Mouse (Mus musculus) neural tube, embryonic 10.5 days (tissue): ENCODE data around the gene Rtp1.

Experiments
- DNase-seq: peaks from one replicate; pipeline ENCODE4 v3.0.0-alpha.2; 2017; ENCODE audit warnings: low spot score; ENCODE audit errors: extremely low spot score

The Rtp1 gene

GRCm38 (mm10) chr16:23428647-23429319 is at the start of gene Rtp1:
Rtp1 (plus strand) TSS chr16:23429133.
- no peak for DNase-seq

DNA sequence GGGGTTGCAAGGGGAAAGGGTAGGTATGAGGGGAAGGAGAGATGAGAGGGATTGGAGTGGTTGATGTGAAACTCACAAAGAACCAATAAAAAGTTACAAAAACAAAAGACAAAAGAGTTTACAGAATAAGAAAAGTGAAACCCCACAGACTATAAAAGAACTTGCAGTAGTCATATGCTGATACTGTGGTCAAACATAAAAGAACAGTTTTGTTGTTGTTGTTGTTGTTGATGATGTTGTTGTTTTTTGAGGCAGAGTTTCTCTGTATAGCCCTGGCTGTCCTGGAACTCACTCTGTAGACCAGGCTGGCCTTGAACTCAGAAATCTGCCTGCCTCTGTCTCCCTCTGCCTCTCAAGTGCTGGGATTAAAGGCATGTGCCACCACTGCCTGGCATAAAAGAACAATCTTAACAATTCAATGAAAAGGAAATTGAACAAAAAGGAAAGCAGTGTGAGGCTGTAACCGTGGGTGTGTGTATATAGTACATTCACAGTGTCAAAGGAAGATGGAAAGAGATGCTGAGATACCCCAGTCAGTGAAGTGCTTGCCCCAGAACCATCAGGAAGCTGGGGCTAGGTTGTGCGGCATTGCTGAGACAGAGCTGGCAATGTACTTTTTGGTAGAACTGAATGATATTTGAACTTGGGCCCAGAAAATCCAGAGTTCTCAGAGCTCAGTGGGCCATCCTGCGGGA is 49.2 kb upstream of the Rtp1 start:
- DNase-seq: no peak

- no peak for DNase-seq
Observed at GRCm38 (mm10) chr16:23384304-23384703, 44.6 kb upstream of the Rtp1 start.

DNA sequence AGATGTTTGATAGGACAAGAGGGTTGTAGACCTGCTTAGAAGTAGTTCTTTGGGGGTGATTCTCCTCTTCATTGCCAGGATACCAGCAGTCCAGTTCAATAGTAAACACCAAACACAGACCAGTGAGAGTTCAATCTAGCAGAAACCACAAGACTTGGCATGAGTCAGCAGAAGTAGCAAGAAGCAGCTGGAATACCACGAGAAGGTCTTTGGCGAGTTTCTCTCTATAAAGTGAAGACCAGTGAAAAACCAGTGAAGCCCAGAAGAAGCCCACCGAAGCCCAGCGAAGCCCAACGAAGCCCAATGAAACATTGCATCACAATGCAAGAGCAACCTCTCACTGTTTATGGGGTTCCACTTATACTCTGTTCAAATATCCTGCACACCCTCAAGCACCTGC is 31.0 kb upstream of the Rtp1 start:
- no peak for DNase-seq

DNA sequence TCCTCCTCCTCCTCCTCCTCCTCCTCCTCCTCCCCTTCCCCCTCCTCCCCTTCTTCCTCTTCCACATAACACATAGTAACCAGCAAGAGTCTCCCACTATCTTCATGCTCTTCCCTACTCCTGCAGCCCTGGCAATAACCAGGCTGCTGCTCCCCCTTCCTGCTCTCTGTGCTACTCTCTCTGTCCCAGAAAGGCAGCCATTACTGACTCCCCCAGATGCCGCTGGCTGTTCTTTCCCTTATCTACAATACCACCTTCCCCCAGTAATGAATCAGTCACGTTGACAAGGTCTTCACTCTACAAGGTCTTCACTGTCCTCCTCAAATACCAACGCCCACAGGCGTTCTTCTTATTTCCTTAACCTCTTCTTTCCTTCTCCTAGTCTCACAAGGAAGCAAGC is 27.5 kb upstream of the Rtp1 start:
- no peak for DNase-seq

GRCm38 (mm10) chr16:23401959-23402358 is 27.0 kb upstream of the Rtp1 start:
- no peak for DNase-seq

DNA sequence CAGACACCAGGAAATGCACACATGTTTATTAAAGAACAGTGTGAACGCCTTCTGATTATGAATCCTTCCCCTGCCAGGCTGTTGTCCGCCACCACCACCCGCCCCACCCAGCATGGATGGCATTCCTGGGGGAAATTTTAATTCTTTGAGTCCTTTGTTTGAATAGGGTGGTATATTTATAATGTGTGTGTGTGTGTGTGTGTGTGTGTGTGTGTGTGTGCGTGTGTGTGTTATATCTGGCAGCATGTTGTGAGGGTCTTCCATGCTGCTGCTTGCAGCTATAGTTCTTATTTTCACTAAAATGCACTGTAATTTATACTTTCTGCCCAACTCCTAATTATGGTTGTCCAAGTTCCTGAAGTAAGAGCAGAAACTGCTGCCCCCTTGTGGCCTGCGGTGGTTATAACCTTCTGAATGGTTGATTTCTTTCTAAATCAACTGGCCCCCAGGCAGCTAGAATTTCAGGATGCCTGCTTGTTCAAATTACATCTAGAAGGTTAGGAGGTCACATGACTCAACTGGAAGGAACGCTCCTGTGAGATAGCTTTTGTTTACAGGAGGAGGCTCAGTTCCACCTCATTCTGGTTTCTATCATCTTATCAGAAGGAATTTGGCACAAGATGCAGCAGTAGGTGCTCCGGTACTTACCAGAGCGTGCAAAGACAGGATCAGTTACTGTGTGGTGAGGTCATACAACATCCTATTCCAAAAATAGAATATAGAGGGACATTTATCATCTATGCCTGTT is 25.8 kb upstream of the Rtp1 start:
- peak; percentile 83 for DNase-seq

- DNase-seq: no peak
Observed at GRCm38 (mm10) chr16:23412930-23413329, 16.0 kb upstream of the Rtp1 start.

- peak; percentile 27 for DNase-seq
Observed at GRCm38 (mm10) chr16:23416261-23416656, 12.7 kb upstream of the Rtp1 start.

DNA sequence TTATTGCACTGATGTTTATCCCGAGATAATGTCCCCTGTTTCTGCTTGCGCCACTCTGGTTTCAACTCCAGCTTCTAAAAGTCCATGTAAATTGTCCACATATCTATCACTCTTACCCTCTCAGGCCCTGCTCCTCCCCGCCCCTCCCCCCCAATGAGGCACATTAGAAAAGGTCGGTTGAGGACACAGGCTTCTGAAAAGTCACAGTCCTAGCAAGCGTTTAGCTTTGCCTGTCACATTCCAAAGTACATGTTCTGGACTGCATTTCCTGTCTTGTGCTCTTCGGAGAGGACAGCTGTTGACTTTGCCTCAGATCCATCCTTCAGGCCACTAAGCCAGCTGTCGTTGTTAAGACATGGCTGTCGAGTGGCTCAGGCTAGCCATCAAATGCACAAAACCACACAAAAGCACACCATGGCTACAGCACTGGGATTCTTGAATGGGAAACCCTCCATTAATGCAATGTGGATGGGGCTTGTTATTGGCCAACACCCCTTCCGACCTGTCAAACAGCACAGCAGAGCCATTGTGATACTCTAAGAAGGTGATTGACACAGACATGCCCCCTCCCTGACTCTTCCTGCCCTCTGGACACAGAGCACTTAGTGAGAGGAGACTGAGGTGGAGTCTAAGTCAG is 12.2 kb upstream of the Rtp1 start:
- peak; percentile 40 for DNase-seq

GRCm38 (mm10) chr16:23417456-23418240 is 11.3 kb upstream of the Rtp1 start:
- DNase-seq: no peak

DNA sequence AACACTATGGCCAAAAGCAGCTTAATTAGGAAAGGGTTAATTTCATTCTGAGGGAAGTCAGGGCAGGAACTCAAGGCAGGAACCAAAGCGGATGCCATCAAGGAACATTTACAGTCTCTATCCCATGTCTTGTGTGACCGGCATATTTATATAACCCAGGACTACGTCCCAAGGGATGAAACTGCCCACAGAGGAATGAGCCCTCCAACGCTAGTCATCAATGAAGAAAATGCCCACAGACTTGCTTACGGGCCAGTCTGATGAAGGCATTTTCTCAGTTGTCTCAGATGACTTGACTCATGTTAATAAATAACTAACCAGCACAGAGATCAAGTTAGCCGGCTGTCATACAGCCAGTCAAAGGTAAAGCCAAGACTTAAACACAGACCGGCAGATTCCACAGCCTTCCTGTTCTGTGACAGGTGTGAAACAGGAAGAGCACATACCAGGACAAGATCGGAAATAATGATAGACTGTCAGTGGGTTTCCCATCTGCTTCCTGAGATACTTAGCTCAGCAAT is 9.3 kb upstream of the Rtp1 start:
- DNase-seq: no peak

DNA sequence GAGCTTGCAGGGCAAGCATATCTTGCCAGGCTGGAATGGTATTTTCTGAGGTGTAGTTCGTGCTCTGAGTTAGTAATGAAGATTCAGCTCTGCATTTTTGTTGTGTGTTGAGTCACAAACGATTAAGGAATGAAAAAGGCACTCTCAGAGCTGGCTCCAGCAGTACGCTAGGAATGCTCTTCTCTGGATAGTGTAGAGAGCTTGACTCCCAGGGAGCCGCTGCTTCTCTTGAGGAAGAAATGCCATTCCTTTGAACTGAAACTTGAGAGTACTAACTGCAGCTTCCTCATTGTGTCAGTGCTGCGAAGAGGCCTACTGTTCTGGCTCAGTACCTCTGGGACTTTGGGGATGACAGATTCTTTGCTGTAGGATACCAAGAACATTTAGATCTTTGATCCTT is 5.1 kb upstream of the Rtp1 start:
- no peak for DNase-seq

DNA sequence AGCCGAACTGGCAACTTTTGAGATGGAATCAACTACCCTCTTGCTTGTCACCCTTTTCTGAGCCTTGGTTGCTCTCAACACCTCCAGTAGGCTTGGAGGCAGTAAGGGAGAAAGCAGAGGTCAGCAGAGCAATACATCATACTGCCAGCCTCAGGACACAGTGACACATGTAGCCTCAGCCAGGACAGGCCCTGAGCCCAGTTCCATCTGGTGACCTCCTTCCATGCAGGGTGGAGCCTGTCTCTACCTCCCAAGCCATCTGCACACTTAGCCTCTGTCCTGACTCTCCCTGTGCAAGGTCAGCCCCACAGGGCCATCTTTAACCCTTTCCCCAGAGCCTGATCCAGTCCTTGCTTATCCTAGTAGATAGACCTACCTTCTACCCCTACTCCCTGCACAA is 1.2 kb upstream of the Rtp1 start:
- DNase-seq: no peak

- DNase-seq: no peak
Observed at GRCm38 (mm10) chr16:23429991-23430390, 1.1 kb downstream of the Rtp1 start.

- no peak for DNase-seq
Observed at GRCm38 (mm10) chr16:23437404-23438166, 8.7 kb downstream of the Rtp1 start.

DNA sequence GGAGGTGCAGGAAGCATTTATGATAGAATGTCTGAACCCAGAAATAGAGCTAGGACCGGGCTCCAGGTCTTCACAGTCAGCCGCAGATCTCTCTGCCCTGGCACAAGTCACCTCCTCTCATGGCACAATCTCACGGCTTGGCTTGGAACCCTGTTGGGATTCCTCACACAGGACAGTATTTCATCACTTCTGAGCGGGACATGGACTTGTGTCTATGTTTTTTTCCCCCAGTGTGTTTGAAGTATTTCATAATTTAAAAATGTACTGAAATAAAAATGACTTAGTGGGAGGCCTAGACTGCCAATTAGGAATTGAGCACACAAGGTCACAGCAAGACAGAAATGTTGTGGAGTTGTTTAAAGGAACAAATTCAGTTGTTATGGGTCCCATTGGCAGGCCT is 15.3 kb downstream of the Rtp1 start:
- DNase-seq: no peak

- DNase-seq: no peak
Observed at GRCm38 (mm10) chr16:23449946-23450345, 21.0 kb downstream of the Rtp1 start.

DNA sequence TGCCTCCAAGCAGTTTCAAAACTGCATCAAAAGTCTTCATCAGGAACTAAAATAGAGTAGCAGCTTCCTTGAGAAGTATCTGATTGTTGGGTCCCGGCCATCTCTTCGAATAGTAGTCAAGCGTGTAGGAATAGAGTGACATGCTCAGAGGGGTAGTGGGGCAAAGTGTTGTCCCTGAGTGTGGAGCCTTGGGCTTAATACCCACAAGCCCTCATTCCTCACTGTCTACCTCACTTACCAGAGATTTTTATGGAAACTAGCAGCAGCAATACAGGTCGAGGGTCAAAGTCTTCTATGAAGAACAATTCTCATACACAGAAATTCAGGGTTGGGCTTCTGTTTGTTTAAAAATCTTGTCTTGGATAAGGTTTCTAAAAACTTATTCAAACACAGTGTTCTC is 21.9 kb downstream of the Rtp1 start:
- no peak for DNase-seq

- peak; percentile 71 for DNase-seq
Observed at GRCm38 (mm10) chr16:23452476-23452875, 23.5 kb downstream of the Rtp1 start.
